Mouse (Mus musculus) embryo, embryonic 11.5 days (tissue): ENCODE measurements around the gene Hhat.

Experiments used
- DNase-seq: peaks from one replicate; pipeline ENCODE4 v3.0.0-alpha.2; 2012; ENCODE audit warnings: low read depth, low spot score

Gene Hhat

DNA sequence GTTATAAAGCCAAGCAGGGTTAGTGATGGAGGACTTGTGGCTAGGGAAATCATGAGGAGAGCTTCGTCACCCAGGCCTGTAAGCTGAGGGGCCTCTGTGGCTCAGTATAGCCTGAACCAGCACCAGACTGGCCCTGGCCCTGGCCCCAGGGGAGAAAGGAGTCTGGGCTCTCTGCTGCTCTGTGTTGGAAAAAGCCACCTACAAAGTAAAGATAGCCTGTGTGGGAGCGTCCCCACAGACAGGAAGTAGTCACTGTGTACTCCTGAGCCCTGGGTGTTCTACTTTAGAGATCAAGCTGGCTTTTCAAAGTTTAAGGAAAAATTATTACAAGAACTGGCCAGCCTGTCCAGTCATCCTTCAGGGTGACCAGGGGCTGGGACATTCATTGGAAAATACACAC, 273.5 kb downstream of the Hhat start:
- no peak for DNase-seq

DNA sequence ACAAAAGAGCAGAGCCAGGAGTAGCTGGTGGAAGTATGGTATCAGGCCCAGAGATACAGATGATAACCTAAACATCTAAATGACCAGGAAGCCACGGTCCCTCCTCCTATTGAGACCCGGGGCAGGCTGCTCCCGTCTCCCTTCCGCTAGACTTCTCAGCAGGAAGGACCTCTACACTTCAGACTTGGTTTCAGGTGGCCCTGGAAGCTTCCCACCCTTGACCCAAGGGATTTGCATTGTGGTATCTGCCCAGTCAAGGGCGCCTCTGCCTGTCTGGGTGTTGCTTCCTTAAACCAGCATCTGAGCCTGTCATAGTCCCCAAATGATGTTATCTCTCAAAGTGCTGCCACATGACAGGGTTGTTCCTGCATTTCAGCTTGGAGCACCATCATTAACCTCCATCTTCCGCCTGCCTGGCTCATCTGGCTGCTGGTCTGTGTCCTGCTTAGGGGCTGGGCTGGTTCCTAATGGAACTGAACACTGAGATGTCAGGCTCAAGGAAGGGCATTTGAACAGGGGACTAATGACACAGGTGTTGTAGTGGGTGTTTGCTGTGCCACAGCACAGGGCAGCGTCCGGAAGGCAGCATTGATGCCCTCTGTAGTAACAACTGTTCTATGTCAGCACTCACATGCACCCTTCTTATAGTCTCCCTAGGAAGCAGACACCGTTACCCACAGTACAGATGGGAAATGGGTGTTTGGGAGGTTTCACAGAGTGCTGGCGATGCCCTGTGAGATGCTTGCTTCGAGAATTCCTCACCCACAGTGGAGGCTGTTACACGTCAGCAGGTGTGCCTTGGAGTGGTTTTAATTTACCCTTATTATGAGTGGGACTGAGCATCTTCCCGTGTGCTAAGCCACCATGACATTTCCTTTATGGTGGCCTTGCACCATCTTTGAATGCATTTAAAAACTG, 280.9 kb downstream of the Hhat start:
- no peak for DNase-seq

DNA sequence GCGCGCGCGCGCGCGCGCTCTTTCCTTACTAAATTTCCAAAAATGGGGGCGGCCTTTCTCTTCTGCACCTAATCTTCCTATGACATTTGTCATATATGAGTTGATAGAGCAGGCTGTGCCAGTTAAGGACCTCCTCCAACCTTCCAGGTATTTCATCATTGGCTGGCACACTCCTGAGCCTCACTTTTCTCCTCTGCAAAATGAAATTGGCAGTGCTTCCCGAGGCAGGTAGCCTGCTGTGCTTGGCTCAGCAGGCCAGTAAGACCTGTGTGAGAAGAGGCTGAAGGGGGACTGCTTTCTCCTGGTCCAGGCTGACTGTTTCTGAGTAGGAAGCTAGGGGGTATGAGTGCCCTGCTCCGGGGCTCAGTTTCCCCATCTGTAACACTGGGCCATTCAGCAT, 283.5 kb downstream of the Hhat start:
- DNase-seq, result no peak

DNA sequence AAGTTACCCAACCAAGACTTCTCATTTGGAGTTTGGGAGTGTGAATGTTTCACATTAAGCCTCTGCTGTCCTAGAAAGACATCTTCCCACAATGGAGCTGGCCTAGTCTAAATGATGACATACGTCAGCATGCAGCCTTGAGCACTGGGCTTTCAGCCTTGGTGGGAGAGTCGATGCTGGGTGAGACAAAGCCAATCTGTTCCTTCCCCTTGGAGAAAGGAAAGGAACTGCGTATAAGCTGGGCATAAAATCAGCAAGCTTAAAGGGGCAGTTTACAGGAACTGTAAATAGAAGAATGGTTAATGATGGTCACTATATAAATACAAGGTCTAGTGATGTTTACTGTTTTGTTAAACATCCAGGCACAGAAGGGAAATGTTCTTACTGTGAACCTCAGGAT, 286.0 kb downstream of the Hhat start:
- DNase-seq, result no peak

DNA sequence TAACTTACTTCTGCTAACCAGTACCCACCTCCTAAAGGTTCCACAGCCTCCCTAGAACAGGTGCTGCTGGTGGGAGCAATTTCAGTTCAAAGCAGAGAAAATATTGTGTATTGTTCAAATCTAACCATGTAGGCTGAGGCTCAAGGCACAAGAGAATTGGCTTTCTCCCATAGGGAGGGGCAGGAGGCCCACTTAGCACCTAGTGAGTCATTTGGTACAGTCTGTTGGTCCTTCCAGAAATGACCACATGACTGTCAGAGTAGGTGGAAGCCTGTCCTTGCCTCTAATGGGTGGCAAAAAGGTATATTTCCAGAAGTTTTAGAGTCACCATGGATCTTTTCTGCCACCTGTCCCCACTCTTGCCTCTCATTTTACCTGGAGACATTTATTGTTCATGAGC, 289.6 kb downstream of the Hhat start:
- DNase-seq, result no peak

DNA sequence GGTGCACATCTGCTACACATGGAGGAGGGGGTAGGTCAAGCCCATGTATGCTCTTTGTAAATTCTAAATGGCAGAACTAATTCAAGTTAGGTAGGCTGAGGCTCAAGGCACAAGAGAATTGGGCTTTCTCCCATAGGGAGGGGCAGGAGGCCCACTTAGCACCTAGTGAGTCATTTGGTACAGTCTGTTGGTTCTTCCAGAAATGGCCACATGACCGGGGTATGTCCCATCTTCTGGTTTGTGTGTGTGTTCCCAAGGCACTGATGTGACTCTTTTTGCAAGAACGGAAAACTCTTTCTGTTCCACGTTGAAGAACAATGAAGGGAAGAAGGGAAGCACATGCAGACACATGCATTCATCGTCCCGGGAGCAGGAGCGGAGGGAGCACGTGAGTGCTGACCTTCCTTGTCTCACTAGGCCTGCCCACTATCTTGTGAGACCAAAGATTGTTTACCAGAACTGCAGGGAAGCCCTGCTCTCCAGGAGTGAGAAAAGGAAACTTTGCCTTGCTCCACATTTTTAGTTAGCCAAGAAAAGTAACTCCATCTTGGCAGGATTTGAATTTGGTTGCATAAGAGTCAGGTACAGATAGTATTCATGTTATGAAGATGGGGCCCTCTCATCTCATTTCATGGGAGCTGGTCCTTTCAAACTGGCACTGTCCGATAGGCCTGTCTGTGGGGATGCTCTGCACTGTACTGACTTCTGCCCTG, 290.8 kb downstream of the Hhat start:
- no peak for DNase-seq

DNA sequence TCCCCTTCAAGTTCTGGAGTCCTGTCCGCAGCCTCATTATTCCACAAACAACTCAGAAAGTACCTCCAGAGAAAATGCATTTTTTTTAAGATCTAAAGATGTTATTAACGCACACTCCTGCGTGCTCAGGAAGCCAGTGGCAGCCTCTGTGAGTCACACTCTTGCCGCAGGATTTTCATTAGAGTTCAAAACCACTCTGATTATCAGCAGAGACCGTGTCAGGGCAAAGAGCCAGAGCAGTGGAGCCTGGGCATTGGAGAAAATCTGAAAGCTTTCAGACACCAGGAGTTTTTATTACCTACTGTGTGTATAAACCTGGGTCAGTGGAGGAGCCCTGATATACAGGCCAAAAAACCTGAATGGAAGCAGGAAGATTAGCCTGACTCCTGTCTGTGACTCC, 292.8 kb downstream of the Hhat start:
- DNase-seq, result no peak

DNA sequence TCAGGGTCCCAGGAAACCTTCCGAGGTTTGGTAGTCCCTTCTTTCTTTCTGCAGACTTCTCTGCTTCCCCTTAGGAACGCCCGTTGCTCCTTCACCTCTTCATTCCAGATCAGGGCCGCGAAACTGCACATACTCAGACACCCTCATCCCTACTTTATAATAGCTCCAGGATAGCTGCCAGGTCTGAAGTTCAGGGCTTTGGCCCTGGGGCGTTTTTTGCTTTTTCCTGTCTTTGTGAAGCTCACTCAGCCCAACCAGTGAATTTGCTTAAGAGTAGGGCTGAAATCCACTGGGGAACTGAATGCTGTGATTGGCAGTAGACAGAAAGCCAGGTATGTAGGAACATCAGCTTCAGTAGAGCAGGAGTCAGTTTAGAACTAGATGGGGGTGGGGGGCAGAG, 293.5 kb downstream of the Hhat start:
- DNase-seq, result no peak

DNA sequence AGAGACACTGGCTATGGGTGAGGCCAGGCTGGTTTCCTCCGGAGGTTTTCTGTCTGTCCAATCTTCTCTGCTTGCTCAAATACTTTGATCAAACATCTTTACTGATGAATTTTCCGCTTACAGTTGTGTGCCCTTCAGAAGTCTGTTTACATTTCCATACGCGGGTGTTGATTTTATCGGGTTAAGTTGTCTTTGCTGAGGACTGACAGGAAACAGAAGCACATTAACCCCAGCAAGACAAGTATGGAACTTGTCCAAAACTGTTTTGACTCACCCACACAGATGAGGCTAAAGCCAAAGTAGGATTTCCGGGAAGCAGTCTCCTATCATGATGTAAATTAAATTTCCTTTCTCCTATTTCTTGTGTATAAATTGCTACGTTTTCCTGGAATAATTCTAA, 294.3 kb downstream of the Hhat start:
- no peak for DNase-seq

DNA sequence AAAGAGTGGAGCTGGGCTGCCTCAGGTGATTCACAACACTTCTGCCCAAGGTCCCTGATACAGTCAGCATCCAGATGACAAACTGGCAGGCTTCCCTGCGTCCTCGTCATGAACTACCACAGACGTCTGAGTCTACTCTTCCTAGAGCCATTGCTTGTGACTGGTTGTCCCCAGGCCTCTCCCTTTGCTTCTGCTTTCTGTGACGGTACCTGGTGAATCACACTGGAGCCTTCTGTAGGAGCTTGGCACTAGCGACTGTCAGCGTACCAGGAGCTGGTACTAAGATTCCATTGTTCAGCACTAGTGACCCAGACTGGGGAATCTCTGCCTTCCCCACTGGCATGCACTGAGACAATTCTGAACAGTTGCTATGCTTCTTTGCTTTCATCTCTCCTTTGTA, 297.9 kb downstream of the Hhat start:
- no peak for DNase-seq

DNA sequence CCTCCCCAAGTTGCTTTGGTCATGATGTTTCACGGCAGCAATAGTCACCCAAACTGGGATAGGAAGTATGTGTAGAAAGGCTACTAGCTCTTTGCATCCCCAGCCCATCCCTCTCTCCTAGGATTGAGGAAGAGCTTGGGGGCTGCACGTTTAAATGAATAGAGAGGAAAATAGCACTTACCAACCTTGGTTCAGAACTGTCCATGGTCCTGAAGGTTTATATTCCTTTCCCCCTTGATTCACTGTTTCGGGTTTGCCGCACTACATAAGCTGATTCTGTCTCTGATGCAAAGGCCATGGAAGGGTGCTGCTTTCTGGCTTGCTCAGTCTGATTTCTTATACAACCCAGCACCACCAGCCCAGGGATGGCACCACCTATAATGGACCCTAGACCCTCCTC, 298.7 kb downstream of the Hhat start:
- DNase-seq, result peak; percentile 61

DNA sequence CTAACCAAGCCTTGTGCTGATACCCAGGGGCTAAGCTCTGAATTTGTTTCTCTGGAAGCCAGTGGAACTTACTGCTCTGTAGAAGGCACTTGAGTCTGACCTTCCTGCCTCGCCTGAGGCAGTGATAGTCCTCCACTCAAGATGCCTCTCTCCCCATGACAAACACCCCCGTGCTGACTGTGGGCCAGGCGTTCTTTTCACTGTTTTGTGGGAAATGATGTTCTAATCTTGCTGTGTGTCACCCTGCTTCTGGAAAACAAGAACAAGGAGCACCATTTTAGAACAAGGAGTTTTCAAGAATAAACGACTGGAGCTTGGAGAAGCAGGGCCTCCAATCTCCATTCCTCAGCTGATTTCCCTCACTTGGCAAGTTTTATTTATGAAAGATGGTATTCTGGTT, 307.3 kb downstream of the Hhat start:
- DNase-seq, result no peak

DNA sequence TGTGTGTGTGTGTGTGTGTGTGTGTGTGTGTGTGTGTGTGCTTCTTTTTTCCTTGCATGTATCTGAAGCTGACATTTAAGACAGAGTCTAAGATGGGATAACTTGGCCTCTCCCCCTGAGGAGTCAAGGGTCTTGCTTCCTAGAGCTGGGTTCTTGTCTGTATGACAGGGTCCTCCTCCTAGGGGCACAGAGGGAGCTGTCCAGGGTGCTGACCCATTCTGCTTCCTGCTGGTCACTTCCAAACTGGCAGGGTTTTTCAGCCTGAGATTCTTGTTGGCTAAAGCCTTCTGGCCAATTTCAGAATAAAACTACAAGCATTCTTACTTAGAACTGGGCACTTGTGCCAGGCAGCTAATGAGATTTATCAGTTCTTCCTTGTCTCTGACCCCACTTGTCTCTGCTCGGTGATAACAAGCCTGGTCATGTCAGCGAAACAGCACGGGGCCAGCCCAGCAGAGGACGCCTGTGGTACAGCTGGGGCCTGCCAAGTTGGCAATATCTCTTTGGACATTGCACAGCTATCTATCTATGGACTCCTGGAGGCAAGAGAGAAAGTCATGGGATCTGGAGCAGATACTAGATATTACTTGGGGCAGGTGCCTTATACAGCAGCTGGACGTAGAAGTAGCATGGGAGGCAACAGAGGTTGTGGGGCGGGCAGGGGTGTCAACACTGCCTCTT, 313.4 kb downstream of the Hhat start:
- peak; percentile 56 for DNase-seq

DNA sequence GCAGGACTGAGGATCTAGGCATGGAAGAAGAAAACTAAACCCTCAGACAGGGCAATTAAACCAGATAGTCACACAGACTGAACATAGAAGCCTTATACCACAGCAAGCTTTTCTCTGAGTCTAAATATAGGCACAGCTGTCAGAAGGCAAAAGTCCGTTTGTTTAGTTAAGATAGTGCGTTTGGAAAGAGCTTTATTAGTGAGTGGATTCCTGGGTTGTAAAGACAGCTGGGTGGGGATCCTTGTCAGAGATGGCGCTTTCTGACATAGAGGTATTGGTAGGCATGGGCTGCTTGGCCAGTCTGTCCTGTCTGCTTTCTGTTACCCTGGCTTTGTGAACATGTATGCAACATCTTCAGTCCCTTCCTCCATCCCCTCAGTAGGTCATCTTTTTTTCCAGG, 314.0 kb downstream of the Hhat start:
- DNase-seq, result no peak

DNA sequence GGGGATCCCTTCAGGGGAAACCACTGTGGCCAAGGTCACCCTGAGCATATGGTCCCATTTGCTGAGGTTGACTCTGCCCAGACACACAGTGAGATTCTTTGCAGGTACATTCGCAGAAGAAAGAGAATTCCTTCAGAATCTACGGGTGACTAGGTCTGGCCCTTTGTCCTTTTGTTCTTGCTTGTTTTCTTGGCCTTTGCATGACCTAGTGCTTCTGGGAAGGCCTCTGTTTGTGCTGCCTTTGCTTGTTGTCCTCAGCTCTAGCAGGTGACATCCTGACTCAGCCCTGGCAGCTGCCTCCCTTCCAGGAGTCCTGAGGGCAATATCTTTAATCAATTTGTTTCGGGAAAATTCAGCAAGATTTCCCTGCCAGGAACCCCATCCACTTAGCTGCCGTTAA, 316.0 kb downstream of the Hhat start:
- DNase-seq, result no peak

DNA sequence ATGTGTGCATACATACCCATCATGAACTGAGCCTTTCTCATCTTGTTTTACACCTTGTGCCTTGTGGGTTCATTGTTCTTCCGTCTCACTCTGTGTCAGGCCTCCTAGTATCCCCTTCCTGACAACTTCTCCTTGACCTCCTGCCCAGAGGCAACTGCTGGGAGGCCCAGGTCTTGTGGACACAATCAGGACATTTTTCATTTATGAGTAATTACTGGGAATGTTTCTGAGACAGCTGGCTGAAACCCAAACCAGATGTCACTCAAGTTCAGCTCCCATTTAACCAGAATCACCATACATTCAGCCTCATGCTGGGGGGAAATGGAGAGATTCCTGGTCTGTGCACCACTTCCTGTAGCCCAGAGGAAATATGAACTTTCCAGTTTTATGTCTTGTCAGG, 316.5 kb downstream of the Hhat start:
- no peak for DNase-seq

DNA sequence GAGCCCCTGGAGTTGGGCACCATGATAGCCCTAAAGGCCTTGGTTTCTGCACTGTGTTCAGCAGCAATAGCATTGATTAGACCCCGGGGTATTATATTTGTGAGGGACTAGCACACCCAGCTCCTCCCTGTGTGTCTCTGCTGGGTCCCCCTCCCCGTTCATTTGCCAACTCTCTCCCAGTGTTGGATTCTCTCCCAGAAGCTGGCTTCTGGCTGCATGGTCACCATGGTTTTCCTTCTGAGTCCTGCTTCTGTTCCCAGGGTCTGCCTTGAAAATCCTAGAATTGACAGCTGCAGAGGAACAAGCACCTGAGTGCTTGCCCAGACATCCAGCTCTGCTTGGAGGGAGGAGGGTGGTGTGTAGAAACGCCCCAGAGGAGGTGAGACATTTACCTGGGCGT, 319.3 kb downstream of the Hhat start:
- no peak for DNase-seq

DNA sequence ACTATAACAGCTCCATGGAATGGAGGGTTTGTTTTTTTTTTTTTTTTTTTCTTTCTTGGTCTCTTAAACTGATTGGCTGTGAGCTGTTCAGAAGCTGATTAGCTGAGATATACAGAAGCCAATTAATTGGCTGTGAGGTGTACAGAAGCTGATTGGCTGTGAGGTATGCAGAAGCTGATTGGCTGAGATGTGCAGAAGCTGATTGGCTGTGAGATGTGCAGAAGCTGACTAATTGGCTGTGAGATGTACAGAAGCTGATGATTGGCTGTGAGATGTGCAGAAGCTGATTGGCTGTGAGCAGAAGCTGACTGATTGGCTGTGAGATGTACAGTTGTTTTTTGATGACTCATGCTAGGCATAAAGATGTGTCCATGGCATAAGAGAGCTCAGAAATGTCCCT, 320.6 kb downstream of the Hhat start:
- no peak for DNase-seq

DNA sequence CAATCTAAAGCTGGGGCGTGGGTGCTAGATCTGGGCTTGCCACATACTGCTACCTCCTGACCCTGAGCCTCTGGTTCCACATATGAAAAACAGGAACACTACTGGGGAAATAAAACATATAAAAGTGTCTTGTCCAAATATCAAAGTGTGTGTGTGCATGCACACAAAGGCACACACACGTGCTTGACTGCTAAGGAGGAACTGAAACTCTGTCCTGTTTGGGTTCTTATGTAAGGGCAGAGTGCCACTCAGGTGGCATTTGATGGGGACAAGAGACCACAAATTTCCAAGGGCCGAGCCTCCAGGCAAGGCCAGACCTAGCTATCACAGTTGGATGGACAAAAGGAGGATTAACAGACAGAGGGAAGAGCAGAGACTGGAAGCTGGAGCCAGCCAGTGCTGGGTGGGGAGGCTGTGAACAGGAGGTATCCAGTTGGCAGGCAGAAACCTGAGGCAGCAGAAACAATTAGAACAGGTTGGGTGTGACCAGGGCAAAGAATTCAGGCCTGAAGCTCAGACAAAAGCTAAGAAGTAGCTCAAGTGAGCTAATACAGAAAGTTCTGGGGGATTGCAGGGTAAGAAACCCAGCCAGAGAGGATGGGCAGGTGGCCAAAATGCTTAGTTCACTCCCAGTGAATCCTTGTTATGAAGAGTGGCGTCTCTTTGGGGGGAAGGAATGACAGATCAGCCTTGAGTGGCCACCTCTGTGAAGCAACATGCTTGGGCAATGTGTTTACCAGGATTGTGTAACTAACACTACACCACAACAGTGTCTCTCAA, 321.3 kb downstream of the Hhat start:
- no peak for DNase-seq

DNA sequence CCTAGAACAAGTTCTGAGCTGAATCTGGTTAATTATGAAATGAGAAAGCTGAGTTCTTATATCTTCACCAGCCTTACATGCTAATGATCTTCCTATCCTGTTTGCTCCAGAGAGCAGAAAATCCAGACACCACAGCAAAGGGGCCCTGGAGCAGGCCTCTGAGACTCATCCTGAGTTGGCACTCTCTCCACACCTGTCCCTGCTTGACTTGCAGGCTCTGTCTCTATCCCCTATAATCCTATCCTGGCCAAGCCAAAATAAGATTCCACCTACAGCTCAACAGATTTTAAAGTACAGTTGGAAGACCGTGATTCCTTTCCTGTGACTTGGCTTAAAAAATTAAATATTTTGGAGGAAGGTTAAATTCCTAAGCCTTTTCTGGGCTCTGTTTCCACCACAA, 322.5 kb downstream of the Hhat start:
- no peak for DNase-seq

DNA sequence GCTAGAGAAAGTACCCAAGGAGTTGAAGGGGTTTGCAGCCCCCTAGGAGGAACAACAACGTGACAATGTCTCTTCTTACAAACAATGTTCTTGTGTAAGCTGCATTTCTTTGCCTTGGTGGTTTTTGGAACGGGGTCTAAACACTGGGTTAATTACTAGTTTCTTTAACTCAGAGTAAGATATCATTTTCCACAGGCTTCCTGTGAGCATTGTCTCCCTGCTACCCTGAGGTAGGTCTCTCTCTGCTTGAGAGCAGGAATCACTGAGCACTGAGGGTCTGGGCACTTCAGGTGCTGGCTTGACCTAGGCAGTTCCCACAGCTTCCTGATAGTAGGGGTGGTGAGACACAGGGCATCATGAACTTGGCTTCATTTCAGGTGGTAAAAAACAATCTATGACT, 323.4 kb downstream of the Hhat start:
- DNase-seq, result no peak
